21 mouse cellular contexts compared by ENCODE assay signal in genomic region chr5:107179194-107179593, GRCm38 (mm10).
DNase-seq lines count a peak whose midpoint lies in the region; ATAC-seq and TF ChIP-seq lines count a peak whose summit lies in the region.
"Had no signal": no experiment of that assay in that cellular context is flagged by ENCODE, and none has a peak within 500 bp of the region (broad histone marks: within the 10 kb centered on the region; RNA-seq: fewer than 3 reads in every experiment).

No protein-coding gene starts in this region.

- 87% methylated on average over 5 of the region's 5 CpGs for WGBS in hindbrain, embryonic 13.5 days
- 92% methylated on average over 5 of the region's 5 CpGs for WGBS in hindbrain, embryonic 12.5 days

- peaks cover 11% of the 10 kb centered on the region for H3K4me1 ChIP-seq in hindbrain, embryonic 13.5 days (replicated peaks)
- H3K4me1 ChIP-seq in hindbrain, embryonic 12.5 days: peaks cover 14% of the 10 kb centered on the region
- H3K4me1 ChIP-seq in megakaryocyte, embryonic 14.5 days: peaks cover 14% of the 10 kb centered on the region

- no peak overlapping the region for H3K4me3 ChIP-seq in gastrocnemius, adult 2 months
- no peak overlapping the region for H3K4me3 ChIP-seq in hindbrain, embryonic 13.5 days
- H3K4me3 ChIP-seq in hindbrain, embryonic 12.5 days: no peak overlapping the region
- peak overlapping the region; percentile 26 for H3K4me3 ChIP-seq in megakaryocyte, embryonic 14.5 days (replicated peaks)
- H3K4me3 ChIP-seq: forebrain, embryonic 10.5 days; intestine, embryonic 15.5 days had no signal

- DNase-seq in gastrocnemius, adult 2 months: no peak
- no peak for DNase-seq in gastrocnemius, adult 8-10 months (ENCODE audit: low spot score in 2 of 2)
- DNase-seq in MN1 (ENCODE audit: low spot score): no peak
- DNase-seq: adrenal gland, postnatal 25 days; cerebellum, adult 9-10 months; gastrocnemius, postnatal 25 days; heart, postnatal 4 days; kidney, adult 8-10 months; kidney, postnatal 14 days; layer of hippocampus, postnatal 36 days; midbrain, embryonic 14.5 days; right cerebral cortex, postnatal 14 days had no signal

- TF ChIP-seq CTCF in gastrocnemius, adult 2 months (IDR thresholded peaks at IDR 0.05): no peak

- H3K27ac ChIP-seq in gastrocnemius, adult 2 months: peak overlapping the region; percentile 70
- peak overlapping the region; percentile 1; the same call in 1 of the 2 replicates for H3K27ac ChIP-seq in hindbrain, embryonic 13.5 days
- H3K27ac ChIP-seq in hindbrain, embryonic 12.5 days: no peak overlapping the region
- H3K27ac ChIP-seq: forebrain, embryonic 10.5 days had no signal

- H3K4me2 ChIP-seq in hindbrain, embryonic 13.5 days: no peak overlapping the region
- H3K4me2 ChIP-seq in hindbrain, embryonic 12.5 days (replicated peaks): no peak overlapping the region
- H3K4me2 ChIP-seq: intestine, embryonic 15.5 days had no signal

- H3K9me3 ChIP-seq in hindbrain, embryonic 13.5 days: no peaks in the 10 kb centered on the region
- no peaks in the 10 kb centered on the region for H3K9me3 ChIP-seq in hindbrain, embryonic 12.5 days (replicated peaks)
- no peaks in the 10 kb centered on the region for H3K9me3 ChIP-seq in megakaryocyte, embryonic 14.5 days
- H3K9me3 ChIP-seq: forebrain, embryonic 10.5 days; intestine, embryonic 15.5 days had no signal

- no peak for ATAC-seq in hindbrain, embryonic 13.5 days (ENCODE audit: low FRiP score)
- ATAC-seq in hindbrain, embryonic 12.5 days (ENCODE audit: low FRiP score): no peak
- ATAC-seq in megakaryocyte, adult 5-6 weeks (ENCODE audit: poor library complexity, severe bottlenecking): no peak
- ATAC-seq in CD4-positive, CD25-positive, alpha-beta regulatory T cell, adult 4 months: no peak
- ATAC-seq: forebrain, embryonic 16.5 days; hindbrain, embryonic 16.5 days; intestine, embryonic 15.5 days had no signal

- intact Hi-C loops in gastrocnemius, adult 2 months (cut with DNase I): no loop called here

- no peaks in the 10 kb centered on the region for H3K36me3 ChIP-seq in hindbrain, embryonic 13.5 days
- no peaks in the 10 kb centered on the region for H3K36me3 ChIP-seq in hindbrain, embryonic 12.5 days
- H3K36me3 ChIP-seq in megakaryocyte, embryonic 14.5 days (replicated peaks; ENCODE audit: low read length): no peaks in the 10 kb centered on the region
- H3K36me3 ChIP-seq: forebrain, embryonic 10.5 days; intestine, embryonic 15.5 days had no signal

- H3K9ac ChIP-seq in hindbrain, embryonic 13.5 days: no peak overlapping the region
- H3K9ac ChIP-seq in hindbrain, embryonic 12.5 days: no peak overlapping the region
- H3K9ac ChIP-seq: intestine, embryonic 15.5 days had no signal

- H3K27me3 ChIP-seq in hindbrain, embryonic 13.5 days: no peaks in the 10 kb centered on the region
- H3K27me3 ChIP-seq in hindbrain, embryonic 12.5 days: no peaks in the 10 kb centered on the region
- H3K27me3 ChIP-seq in megakaryocyte, embryonic 14.5 days (replicated peaks): peaks cover 8% of the 10 kb centered on the region
- H3K27me3 ChIP-seq: intestine, embryonic 15.5 days had no signal
